Mouse (Mus musculus) B cell, adult 2 months (primary cell): ENCODE data around the gene Spint1.

Source experiments
- DNase-seq, 2 experiments: peaks; one replicate each; pipeline ENCODE4 v3.0.0; 2022

Spint1 gene

DNA sequence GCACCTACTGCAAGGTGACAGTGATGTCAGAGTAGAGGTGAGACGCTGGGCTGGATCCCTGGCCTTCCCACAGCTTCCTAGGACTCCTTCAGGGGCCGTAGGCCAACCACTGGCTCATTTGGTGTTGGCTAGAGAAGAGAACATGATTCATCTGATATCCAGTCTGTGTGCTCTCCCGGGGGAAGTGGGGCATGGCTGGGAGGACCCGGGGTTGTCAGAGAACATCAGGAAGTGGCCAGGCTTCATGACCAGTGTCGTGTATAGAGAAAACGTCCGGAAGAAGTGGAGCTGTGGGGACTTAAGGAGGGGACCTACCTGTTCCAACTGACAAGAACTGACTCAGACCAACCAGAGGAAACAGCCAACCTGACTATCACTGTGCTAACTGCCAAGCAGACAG lies 8.1 kb downstream of the Spint1 start:
- no peak for DNase-seq

DNA sequence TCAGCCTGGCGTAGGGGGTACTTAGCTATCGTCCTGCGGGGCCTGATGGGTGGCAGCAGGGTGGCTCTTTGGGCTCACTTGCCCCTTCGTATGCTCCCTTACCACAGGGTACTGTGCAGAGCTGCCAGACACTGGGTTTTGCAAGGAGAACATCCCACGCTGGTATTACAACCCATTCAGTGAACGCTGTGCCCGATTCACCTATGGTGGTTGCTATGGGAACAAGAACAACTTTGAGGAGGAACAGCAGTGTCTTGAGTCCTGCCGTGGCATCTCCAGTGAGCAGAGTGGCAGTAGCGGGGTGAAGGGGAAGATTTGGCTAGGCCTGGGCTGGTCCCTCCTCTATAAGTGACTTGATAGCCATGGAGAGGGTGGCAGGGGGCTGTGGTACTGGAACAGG lies 10.7 kb downstream of the Spint1 start:
- DNase-seq = no peak

GRCm38 (mm10) chr2:119249592-119250061 lies 12.5 kb downstream of the Spint1 start:
- DNase-seq = no peak

GRCm38 (mm10) chr2:119250377-119250776 lies 13.2 kb downstream of the Spint1 start:
- no peak for DNase-seq

DNA sequence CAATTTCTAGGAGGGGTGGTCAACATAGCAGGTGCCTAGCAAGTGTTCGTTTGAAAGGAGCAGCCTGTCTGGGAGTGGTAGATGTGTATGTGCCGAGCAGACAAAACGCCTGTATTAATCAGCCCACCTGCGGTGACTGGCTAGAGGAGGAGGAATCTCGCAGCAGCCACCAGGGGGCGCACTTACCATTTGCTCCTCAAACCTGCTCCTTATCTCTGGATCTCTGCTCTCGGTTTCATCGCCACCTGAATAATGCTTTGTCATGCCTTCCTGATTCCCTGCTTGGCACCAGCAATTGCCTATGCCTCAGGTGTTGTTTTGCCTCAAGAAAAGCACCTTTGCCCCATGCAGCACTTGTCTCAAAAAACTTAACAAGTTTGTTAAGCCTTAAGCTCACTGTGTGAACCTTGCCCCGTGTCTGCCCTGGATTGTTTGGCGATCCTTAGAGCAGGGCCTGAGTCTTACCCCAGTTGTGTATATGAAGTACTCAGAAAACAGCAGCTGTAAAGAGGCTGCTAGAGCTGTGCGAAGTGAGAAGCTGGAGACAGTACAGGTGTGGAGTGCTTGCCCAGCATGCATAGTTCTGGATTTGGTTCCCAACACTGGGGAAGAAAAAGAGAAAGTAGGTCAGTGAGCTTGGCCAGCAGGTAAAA lies 13.8 kb downstream of the Spint1 start:
- DNase-seq = peak; percentile 92 to 93

DNA sequence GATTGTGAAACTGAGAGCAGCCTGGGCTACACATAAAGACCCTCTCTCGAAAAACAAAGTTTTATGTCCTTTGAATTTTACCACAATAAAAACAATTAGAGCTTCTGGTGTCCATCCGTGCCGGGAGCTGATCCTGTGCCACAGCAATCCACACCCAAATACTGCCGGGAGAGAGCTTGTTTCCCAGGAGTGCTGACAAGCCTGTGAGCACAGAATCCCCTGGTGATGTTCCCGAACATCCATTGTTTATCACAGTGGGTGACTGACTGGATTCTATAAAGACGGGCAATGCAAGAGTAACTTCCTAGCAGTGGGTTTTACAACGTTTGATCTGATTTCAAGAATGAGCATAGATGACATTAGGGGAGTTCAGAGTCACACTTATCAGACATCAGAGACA lies 17.8 kb downstream of the Spint1 start:
- DNase-seq = no peak

GRCm38 (mm10) chr2:119260518-119260917 lies 23.4 kb downstream of the Spint1 start:
- no peak for DNase-seq

DNA sequence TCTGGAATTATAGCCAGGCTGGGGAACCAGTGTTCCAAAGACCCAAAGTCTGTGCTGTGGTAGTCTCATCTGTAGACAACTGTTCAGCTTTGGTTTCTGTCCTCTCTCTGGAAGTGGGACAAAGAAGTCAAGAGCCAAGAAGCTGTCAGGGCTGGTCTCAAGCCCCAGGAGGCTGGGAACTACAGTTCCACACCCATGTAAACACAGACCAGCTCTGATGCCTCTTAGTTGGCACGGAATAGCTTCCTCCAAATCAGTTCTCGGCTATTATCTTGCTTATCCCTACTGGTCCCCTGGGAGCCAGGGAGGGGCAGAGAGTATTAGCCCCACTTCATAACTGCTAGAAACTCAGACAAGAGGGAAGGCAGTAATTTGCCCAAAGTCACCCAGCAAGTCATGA lies 24.2 kb downstream of the Spint1 start:
- DNase-seq = no peak

- DNase-seq = no peak
These were observed 25.8 kb downstream of the Spint1 start for GRCm38 (mm10) chr2:119262978-119263377.

- DNase-seq = no peak
These were observed 26.7 kb downstream of the Spint1 start for GRCm38 (mm10) chr2:119263813-119264212.

- DNase-seq = no peak
These were observed 33.1 kb downstream of the Spint1 start for GRCm38 (mm10) chr2:119270286-119270642.

- peak; percentile 73 to 77 for DNase-seq
These were observed 33.6 kb downstream of the Spint1 start, which contains the start of gene Rhov for GRCm38 (mm10) chr2:119270643-119271331. TSS of gene Rhov (minus strand) at chr2:119271272.

DNA sequence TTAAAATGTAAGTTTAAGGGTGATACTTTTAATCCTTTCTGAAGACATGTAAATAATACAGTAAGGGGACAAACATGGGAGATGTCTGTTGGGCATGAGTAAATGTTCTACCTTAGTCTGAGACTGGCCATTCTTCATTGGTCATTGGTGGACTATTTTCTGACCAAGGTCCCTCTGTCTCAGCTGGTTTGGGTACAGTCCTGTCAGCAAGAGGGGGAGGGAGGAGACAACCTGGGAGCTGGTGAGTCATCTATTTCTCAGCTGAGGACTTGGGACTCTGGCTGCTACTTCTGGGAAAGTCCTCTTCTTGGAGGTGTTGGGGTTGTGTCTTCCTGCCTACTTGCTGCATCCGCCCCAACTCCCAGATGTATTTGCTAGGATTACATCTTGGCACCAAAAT lies 37.0 kb downstream of the Spint1 start:
- DNase-seq = no peak

- DNase-seq = no peak
These were observed 39.8 kb downstream of the Spint1 start for GRCm38 (mm10) chr2:119276926-119277325.

DNA sequence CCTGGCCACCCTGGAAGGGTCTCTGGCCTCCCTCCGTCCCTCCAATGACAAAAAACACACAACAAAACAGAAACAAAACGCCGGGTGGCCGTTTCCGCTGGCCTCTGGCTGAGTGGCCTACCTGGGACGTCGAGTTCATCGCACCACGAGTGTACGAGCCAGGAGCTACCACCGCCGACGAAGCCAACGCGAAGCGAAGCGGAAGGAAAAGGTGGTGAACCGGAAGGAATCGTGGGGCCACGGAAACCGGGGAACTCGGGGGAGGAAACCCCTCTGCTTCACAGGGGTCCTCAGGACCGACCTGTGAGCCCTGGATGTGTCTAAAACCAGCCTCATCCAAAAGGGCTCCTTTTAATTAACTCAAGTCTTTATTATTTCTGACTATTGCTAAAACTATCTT lies 40.6 kb downstream of the Spint1 start:
- DNase-seq = no peak

DNA sequence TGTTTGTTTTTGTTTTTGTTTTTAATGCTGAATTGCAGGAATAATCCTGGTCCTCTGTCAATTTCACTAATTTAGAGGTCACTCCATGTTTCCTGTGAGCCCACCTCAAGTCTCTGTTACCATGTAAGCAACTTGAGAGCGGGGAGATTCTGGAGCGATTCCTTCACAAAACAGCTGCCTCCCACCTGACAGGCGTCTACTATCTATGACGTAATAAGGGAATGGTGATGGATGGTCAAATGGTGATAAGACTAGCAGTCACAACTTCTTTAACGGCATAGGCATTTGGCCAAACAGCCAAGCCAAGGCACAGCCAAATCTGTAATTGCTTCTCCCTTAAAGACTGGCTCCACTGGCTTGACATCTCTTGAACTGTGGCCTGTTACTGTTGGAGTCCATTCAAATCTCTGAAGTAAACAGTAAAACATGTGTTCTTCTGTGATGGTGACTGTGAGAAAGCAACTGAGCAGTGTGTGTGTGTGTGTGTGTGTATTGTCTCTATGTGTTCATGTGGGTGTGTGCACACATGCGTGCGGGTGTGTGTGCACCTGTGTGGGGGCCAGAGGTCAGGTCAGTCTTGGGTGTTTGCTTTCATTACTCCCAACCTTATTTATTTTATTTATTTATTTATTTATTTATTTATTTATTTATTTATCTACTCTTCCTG lies 44.9 kb downstream of the Spint1 start:
- no peak for DNase-seq

GRCm38 (mm10) chr2:119287372-119287771 lies 50.2 kb downstream of the Spint1 start:
- DNase-seq = no peak

DNA sequence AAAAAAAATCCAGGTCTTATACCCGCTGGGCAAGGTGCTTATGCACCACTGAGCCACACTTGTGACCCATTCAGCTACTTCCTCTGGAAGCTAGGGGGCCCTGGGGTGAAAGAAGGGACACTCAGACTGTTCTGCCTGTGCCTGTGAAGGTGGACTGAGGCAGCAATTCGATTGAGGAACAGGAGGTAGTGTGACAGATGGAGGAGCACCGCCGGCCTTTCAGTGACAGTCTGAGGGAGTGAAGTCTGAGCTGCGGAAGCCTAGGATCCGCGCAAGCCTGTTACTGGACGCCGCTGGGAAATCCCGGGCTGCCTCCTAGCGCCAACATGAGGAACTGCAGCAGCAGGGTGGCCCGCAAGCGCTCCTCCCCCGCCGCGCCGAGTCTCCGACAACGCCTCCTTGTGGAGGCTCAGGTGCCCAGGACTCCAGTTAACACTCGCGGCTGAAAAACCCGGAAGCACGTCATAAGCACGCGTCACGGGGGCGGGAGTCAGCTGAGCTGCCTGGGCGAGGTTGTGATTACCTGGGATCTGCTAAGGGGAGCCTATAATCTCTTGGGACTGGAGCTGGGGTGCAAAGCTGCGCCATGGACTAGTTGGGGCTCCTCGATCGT lies 51.2 kb downstream of the Spint1 start, which contains the start of gene Vps18:
TSS of gene Vps18 (plus strand) at position 471 of the 613 bp plus-strand sequence.
- peak; percentile 99 to 100 for DNase-seq

DNA sequence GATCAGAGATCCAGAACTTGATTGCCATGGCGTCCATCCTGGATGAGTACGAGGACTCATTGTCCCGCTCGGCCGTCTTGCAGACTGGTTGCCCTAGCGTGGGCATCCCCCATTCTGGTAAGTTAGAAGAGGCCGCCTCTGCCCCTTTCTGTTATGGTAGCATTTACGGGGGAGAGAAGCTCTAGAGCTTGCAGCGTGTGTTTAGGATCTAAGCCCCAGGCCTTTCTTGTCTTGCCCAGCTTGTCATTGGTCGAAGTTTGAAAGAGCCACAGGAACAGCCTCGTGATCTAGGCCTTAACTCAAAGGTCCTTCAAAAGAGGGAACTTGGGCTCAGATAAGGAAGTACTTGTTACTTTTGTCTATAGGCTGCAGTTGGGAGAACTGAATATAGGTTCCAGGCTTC lies 51.9 kb downstream of the Spint1 start:
- DNase-seq = peak; percentile 65 to 67

DNA sequence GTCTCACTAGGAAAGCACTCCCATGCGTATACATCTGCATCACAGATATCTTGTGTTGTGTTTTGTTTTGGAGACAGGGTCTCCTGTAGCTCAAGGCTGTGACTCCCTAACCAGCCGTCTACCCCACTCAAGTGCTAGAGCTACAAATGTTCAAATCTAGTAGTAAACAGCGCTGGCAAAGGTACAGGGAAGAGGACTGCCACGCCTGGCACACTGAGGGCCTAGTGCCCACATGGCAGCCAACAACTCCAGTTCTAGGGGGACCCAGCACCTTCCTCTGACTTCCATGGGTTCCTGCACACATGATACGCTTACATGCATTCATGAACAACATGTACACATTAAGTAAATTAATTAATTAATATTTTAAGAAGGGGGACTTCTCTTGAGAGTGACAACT lies 55.1 kb downstream of the Spint1 start:
- no peak for DNase-seq

DNA sequence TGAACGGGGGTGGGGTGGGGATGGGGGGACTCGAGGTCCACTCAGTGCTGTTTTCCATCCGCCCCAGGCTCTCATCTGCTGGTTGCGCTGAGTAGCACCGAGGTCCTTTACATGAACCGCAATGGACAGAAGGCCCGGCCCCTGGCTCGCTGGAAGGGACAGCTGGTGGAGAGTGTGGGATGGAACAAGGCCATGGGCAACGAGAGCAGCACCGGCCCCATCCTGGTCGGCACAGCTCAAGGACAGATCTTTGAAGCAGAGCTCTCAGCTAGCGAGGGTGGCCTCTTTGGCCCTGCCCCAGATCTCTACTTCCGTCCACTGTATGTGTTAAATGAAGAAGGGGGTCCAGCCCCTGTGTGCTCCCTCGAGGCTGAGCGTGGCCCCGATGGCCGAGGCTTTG lies 55.7 kb downstream of the Spint1 start:
- no peak for DNase-seq

DNA sequence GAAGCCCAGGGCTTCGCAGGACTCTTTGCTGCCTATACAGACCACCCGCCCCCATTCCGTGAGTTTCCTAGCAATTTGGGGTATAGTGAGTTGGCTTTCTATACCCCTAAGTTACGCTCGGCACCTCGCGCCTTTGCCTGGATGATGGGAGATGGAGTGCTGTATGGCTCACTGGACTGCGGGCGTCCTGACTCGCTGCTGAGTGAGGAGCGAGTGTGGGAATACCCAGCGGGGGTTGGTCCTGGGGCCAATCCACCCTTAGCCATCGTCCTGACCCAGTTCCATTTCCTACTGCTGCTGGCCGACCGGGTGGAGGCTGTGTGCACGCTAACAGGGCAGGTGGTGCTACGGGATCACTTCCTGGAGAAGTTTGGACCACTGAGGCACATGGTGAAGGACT lies 56.1 kb downstream of the Spint1 start:
- DNase-seq = no peak

- DNase-seq = no peak
These were observed 56.7 kb downstream of the Spint1 start for GRCm38 (mm10) chr2:119293776-119294390.
